Mouse (Mus musculus): ENCODE measurements around the gene Lifr.

DNA sequence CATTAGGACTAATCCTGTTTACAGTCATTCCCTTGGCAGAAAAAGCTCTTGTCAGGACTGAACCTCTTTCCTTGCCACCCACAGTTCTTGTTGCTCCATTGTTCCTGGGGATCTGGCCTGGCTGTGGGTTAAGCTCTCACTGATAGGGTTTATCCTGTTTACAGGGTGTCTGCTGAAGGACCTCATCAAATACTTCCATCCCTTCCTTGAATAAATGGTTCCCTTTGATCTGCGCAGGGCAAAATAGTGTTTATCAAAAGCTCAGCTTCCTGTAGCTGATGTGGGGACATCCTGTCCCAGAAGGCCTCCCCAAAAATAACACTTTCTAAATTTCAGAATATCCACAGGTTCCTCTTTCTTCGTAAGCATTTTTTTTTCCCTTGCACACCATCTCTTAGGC, 1.7 kb upstream of the Lifr start:
- TF ChIP-seq CTCF (IDR thresholded peaks at IDR 0.05; ENCODE audit: extremely low read depth, insufficient read depth, insufficient read length, insufficient replicate concordance) (no peak), POLR2A (IDR thresholded peaks at IDR 0.05; ENCODE audit: low read depth, low read length) (no peak)

All from spleen, adult 2 months (tissue).